Comparison of ENCODE assay signal across 10 mouse cellular contexts in genomic region chr2:44147971-44148370, GRCm38 (mm10).
DNase-seq lines count a peak whose midpoint lies in the region; ATAC-seq and TF ChIP-seq lines count a peak whose summit lies in the region.
"Had no signal": no experiment of that assay in that cellular context is flagged by ENCODE, and none has a peak within 500 bp of the region (broad histone marks: within the 10 kb centered on the region; RNA-seq: fewer than 3 reads in every experiment).

No protein-coding gene starts in this region.

- H3K4me3 ChIP-seq in liver, adult 2 months (ENCODE audit: insufficient read depth, low read depth, low read length), result no peak overlapping the region
- H3K4me3 ChIP-seq in liver, embryonic 11.5 days (ENCODE audit: low read depth, low read length), result no peak overlapping the region
- no peak overlapping the region for H3K4me3 ChIP-seq in embryonic facial prominence, embryonic 14.5 days (ENCODE audit: low read depth, low read length)
- H3K4me3 ChIP-seq: liver, embryonic 13.5 days had no signal

- TF ChIP-seq POLR2A in liver, adult 2 months (IDR thresholded peaks at IDR 0.05; ENCODE audit: extremely low read depth, insufficient read depth, low read length), result no peak

- no peaks in the 10 kb centered on the region for H3K36me3 ChIP-seq in liver, adult 2 months (ENCODE audit: control insufficient read depth, insufficient read depth, low read length)
- H3K36me3 ChIP-seq in liver, embryonic 11.5 days (ENCODE audit: control insufficient read depth, insufficient read depth, low read length), result no peaks in the 10 kb centered on the region
- no peaks in the 10 kb centered on the region for H3K36me3 ChIP-seq in embryonic facial prominence, embryonic 14.5 days (ENCODE audit: control insufficient read depth, insufficient read depth, low read length)
- H3K36me3 ChIP-seq: liver, embryonic 13.5 days had no signal

- no peak for TF ChIP-seq CTCF in liver, adult 2 months (IDR thresholded peaks at IDR 0.05; ENCODE audit: low read depth, low read length)

- no peaks in the 10 kb centered on the region for H3K4me1 ChIP-seq in liver, adult 2 months (ENCODE audit: control insufficient read depth, insufficient read depth, low read length)
- H3K4me1 ChIP-seq in liver, embryonic 11.5 days (replicated peaks; ENCODE audit: control insufficient read depth, insufficient read depth, low read length), result no peaks in the 10 kb centered on the region
- H3K4me1 ChIP-seq in embryonic facial prominence, embryonic 14.5 days (ENCODE audit: control insufficient read depth, insufficient read depth, low read length), result no peaks in the 10 kb centered on the region
- H3K4me1 ChIP-seq: liver, embryonic 13.5 days had no signal

- peak; percentile 25 for DNase-seq in gastrocnemius, adult 18-20 months (ENCODE audit: low spot score)
- no peak for DNase-seq in gastrocnemius, postnatal 10 days
- no peak for DNase-seq in liver, adult 2 months (ENCODE audit: extremely low read depth, low read depth, low spot score)
- no peak for DNase-seq in liver, embryonic 11.5 days (ENCODE audit: low spot score)
- no peak for DNase-seq in embryonic facial prominence, embryonic 14.5 days (ENCODE audit: low spot score)
- DNase-seq in kidney, postnatal 10 days, result peak; percentile 35
- no peak for DNase-seq in right cerebral cortex, postnatal 36 days (ENCODE audit: low spot score in 2 of 2)
- no peak for DNase-seq in adrenal gland, postnatal 25 days
- DNase-seq: B cell, adult 2 months; liver, embryonic 13.5 days had no signal

- no peak for ATAC-seq in liver, embryonic 11.5 days (replicated peaks; ENCODE audit: low FRiP score)
- ATAC-seq in embryonic facial prominence, embryonic 14.5 days (ENCODE audit: low read depth), result no peak

- H3K9ac ChIP-seq in liver, adult 2 months (ENCODE audit: low read depth, low read length), result no peak overlapping the region
- H3K9ac ChIP-seq in liver, embryonic 11.5 days (ENCODE audit: low read depth, low read length), result no peak overlapping the region
- no peak overlapping the region for H3K9ac ChIP-seq in embryonic facial prominence, embryonic 14.5 days (ENCODE audit: low read depth, low read length)
- H3K9ac ChIP-seq: liver, embryonic 13.5 days had no signal

- H3K79me2 ChIP-seq in liver, adult 2 months (ENCODE audit: control insufficient read depth, insufficient read depth, low read length), result no peaks in the 10 kb centered on the region

- H3K27me3 ChIP-seq in liver, adult 2 months (ENCODE audit: control insufficient read depth, insufficient read depth, low read length), result no peaks in the 10 kb centered on the region
- no peaks in the 10 kb centered on the region for H3K27me3 ChIP-seq in liver, embryonic 11.5 days (replicated peaks; ENCODE audit: control insufficient read depth, insufficient read depth, low read length)
- H3K27me3 ChIP-seq in embryonic facial prominence, embryonic 14.5 days (replicated peaks; ENCODE audit: control insufficient read depth, insufficient read depth, low read length), result no peaks in the 10 kb centered on the region
- H3K27me3 ChIP-seq: liver, embryonic 13.5 days had no signal

- no peak overlapping the region for H3K4me2 ChIP-seq in liver, embryonic 11.5 days
- peak overlapping the region; percentile 11; the same call in 1 of the 2 replicates for H3K4me2 ChIP-seq in embryonic facial prominence, embryonic 14.5 days (ENCODE audit: low read depth, low read length)
- H3K4me2 ChIP-seq: liver, embryonic 13.5 days had no signal

- no peaks in the 10 kb centered on the region for H3K9me3 ChIP-seq in liver, embryonic 11.5 days (ENCODE audit: control insufficient read depth, low read length)
- H3K9me3 ChIP-seq in embryonic facial prominence, embryonic 14.5 days (ENCODE audit: control insufficient read depth, low read length), result no peaks in the 10 kb centered on the region
- H3K9me3 ChIP-seq: liver, embryonic 13.5 days had no signal

- 58% methylated on average over 7 of the region's 7 CpGs for WGBS in liver, adult 2 months
- 60% methylated on average over 7 of the region's 7 CpGs for WGBS in liver, embryonic 11.5 days
- WGBS in embryonic facial prominence, embryonic 14.5 days, result 40% methylated on average over 7 of the region's 7 CpGs

- peak overlapping the region; percentile 40; the same call in 1 of the 2 replicates for H3K27ac ChIP-seq in liver, adult 2 months (replicated peaks; ENCODE audit: insufficient read depth, low read depth, low read length)
- H3K27ac ChIP-seq in liver, embryonic 11.5 days (ENCODE audit: low read depth, low read length), result no peak overlapping the region
- peak overlapping the region; percentile 39 for H3K27ac ChIP-seq in embryonic facial prominence, embryonic 14.5 days (replicated peaks; ENCODE audit: low read depth, low read length)
- H3K27ac ChIP-seq: liver, embryonic 13.5 days had no signal

Comparison
In these comparisons a context has a peak if more than half of its experiments do, and no peak if none do; other contexts are left out.
1. DNase-seq: peak in gastrocnemius, adult 18-20 months (single experiment) and kidney, postnatal 10 days (single experiment); none in gastrocnemius, postnatal 10 days (single experiment), liver, adult 2 months (single experiment), liver, embryonic 11.5 days (single experiment), embryonic facial prominence, embryonic 14.5 days (single experiment), right cerebral cortex, postnatal 36 days (0 of 2) and adrenal gland, postnatal 25 days (single experiment).